Mouse (Mus musculus): ENCODE results near the gene Mbd3l2. TPM values are rescaled to one million over a fixed set of nuclear protein-coding genes. Genes with fewer than 3 reads are reported as not detected.
"Not testable (repeated sequence)": the region's sequence is repeated elsewhere in the genome, so short reads cannot be mapped to it uniquely, and the experiment has no call there.

Mbd3l2 gene
- not detected for polyA plus RNA-seq (2017; shearing (Covaris generic))

DNA sequence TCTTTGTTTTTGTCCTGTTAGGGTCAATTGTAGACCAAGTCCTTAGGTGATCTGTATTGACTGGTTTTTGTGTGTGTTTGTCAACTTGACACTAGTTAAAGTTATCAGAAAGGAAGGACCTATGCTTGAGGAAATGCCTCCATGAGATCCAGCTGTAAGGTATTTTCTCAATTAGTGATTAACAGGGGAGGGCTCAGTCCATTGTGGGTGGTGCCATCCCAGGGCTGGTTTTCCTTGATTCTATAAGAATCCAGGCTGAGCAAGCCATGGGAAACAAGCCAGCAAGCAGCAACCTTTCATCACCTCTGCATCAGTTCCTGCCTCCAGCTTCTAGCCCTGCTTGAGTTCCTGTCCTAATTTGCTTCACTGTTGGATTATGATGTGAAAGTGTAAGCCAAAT, at the start of gene Mbd3l2:
TSS of gene Mbd3l2 (plus strand) at position 301 of the 400 bp plus-strand sequence.
- no peak for ATAC-seq

DNA sequence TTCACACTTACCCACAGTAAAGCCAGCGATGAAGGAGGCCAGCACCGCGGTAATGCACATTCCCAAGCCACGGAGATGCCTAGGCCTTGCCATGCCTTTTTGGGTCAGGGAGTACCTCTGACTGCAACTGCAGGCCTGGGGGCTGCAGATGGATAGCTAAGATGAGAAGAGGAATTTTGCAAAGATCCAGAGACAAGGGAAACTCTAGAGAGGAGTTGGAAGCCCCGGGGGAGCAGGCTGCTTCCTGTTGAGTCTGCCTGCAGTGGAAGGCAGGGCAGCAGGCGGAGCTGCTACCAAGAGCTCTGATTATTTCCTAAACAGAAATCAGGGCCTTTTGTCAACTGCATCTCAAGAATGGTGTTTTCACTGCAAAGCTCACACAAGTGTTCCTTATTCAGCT, 44.7 kb upstream of the Mbd3l2 start:
- no peak for ATAC-seq

- no peak for ATAC-seq
Observed at GRCm38 (mm10) chr9:18399629-18400028, 30.8 kb upstream of the Mbd3l2 start.

- not testable (repeated sequence) for ATAC-seq
Observed at GRCm38 (mm10) chr9:18402895-18403294, 27.6 kb upstream of the Mbd3l2 start, which contains the start of gene Naalad2. Gene Naalad2, minus strand, starts transcription at chr9:18402995.

- no peak for ATAC-seq
Observed at GRCm38 (mm10) chr9:18404118-18404517, 26.3 kb upstream of the Mbd3l2 start, which contains the start of gene Ubtfl1. Gene Ubtfl1, plus strand, starts transcription at chr9:18404418.

DNA sequence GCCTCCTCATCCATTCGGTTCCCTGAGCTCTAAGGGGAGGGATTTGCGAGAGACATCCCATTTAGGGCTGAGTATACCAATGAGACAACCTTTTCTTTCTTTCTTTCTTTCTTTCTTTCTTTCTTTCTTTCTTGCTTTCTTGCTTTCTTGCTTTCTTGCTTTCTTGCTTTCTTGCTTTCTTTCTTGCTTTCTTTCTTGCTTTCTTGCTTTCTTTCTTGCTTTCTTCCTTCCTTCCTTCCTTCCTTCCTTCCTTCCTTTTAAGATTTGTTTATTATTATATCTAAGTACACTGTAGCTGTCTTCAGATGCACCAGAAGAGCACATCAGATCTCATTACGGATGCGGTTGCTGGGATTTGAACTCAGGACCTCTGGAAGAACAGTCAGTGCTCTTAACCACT, 18.1 kb upstream of the Mbd3l2 start:
- not testable (repeated sequence) for ATAC-seq

GRCm38 (mm10) chr9:18431687-18432086, 1.2 kb downstream of the Mbd3l2 start:
- no peak for ATAC-seq

GRCm38 (mm10) chr9:18456520-18456919, 26.1 kb downstream of the Mbd3l2 start:
- ATAC-seq, result no peak

GRCm38 (mm10) chr9:18467350-18467749, 36.9 kb downstream of the Mbd3l2 start:
- no peak for ATAC-seq

DNA sequence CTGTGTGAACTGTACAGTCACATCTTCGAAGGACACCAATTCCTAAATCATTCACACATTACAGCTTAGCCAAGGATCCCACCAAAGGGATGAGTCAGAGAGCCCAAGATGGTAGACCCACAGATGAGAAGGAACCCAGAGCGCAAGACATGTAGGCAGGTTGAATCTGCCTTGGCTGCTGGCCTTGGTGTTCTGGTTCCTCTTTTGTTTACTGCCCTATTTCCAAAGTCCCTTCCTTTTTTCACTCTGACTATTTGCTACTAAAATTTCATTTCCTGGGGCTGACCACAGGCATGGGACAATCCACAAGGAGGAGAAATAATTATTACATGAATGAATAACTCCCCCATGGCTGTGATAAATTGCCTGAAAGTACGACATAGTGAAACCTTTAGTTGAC, 37.6 kb downstream of the Mbd3l2 start:
- ATAC-seq, result no peak

- peak; percentile 99 for ATAC-seq
Observed at GRCm38 (mm10) chr9:18473324-18474128, 43.1 kb downstream of the Mbd3l2 start.

DNA sequence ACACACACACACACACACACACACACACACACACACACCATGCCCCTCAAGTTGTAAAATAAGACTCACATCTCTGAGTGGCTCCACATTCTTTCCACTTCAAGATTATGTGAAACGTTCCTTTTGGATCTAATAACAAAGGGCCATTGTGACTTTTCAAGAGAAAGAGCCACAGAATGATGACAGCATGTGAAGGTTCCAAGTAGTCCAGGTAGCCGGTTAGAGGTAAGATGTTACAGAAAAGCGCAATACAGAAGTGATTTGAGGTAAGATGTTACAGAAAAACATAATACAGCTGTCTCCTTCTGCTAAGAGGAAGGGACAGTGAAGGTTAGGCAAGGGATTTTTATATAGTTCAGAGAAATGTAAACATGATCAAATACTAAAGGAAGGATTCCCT, 47.7 kb downstream of the Mbd3l2 start, which contains the start of the genes Zfp558 and Mbd3l1:
TSS of gene Zfp558 (minus strand) at position 101 of the 400 bp plus-strand sequence.
TSS of gene Mbd3l1 (plus strand) at position 192 of the 400 bp plus-strand sequence.
- ATAC-seq, result no peak

Other genes starting within 250 kb of the Mbd3l2 start
- 100 to 1,000 TPM; 115 to 167 (median 118) TPM for gene Chordc1, start 138.5 kb upstream of the Mbd3l2 start, polyA plus RNA-seq (2017; shearing (Covaris generic))
- under 1 TPM; 0.17 to 0.63 (median 0.42) TPM for gene Naalad2, start 27.7 kb upstream of the Mbd3l2 start, polyA plus RNA-seq (2017; shearing (Covaris generic))
- gene Ubtfl1, start 26.2 kb upstream of the Mbd3l2 start, polyA plus RNA-seq (2017; shearing (Covaris generic)), result under 1 TPM in 1 of 3 experiments, not detected in 2; 0.12 TPM
- gene Zfp558, start 47.6 kb downstream of the Mbd3l2 start, polyA plus RNA-seq (2017; shearing (Covaris generic)), result 1 to 10 TPM; 2.0 to 3.1 (median 2.1) TPM
- not detected for gene Mbd3l1, start 47.7 kb downstream of the Mbd3l2 start, polyA plus RNA-seq (2017; shearing (Covaris generic))
- gene Muc16, start 243.9 kb downstream of the Mbd3l2 start, polyA plus RNA-seq (2017; shearing (Covaris generic)), result under 1 TPM; 0.20 to 0.34 (median 0.33) TPM